Mouse (Mus musculus) thymus, postnatal 4 days (tissue): ENCODE measurements at regions not wholly inside any gene's neighbourhood (a gene's known extent, or its start where the extent isn't known, plus 50 kb on each side); places are given as distances from the start of the nearest gene placed in this dataset.

ENCODE experiments used
- DNase-seq: peaks from one replicate; pipeline ENCODE4 v3.0.0; 2021

- no peak for DNase-seq
Observed at GRCm38 (mm10) chr2:78972288-78973117, 104.6 kb downstream of the Ube2e3 start.

- DNase-seq, result no peak
Observed at GRCm38 (mm10) chr2:78973811-78974210, 105.9 kb downstream of the Ube2e3 start.

- DNase-seq, result no peak
Observed at GRCm38 (mm10) chr2:78974683-78975392, 106.9 kb downstream of the Ube2e3 start.

- no peak for DNase-seq
Observed at GRCm38 (mm10) chr2:78975393-78975774, 107.5 kb downstream of the Ube2e3 start.

GRCm38 (mm10) chr2:78976084-78976483, 108.2 kb downstream of the Ube2e3 start:
- no peak for DNase-seq

GRCm38 (mm10) chr2:78977632-78978397, 109.9 kb downstream of the Ube2e3 start:
- no peak for DNase-seq

- DNase-seq, result peak; percentile 24
Observed at GRCm38 (mm10) chr2:78980019-78980418, 112.1 kb downstream of the Ube2e3 start.

- DNase-seq, result peak; percentile 15
Observed at GRCm38 (mm10) chr2:78980661-78981229, 112.8 kb downstream of the Ube2e3 start.

- no peak for DNase-seq
Observed at GRCm38 (mm10) chr2:78983347-78983746, 115.4 kb downstream of the Ube2e3 start.

GRCm38 (mm10) chr2:78983944-78984498, 116.1 kb downstream of the Ube2e3 start:
- DNase-seq, result peak; percentile 23

- no peak for DNase-seq
Observed at GRCm38 (mm10) chr2:78986984-78987383, 119.1 kb downstream of the Ube2e3 start.

GRCm38 (mm10) chr2:78987388-78987787, 119.5 kb downstream of the Ube2e3 start:
- DNase-seq, result no peak

- no peak for DNase-seq
Observed at GRCm38 (mm10) chr2:78988224-78988623, 120.3 kb downstream of the Ube2e3 start.

GRCm38 (mm10) chr2:78994800-78995555, 127.1 kb downstream of the Ube2e3 start:
- no peak for DNase-seq

- no peak for DNase-seq
Observed at GRCm38 (mm10) chr2:78998637-78999036, 130.7 kb downstream of the Ube2e3 start.

GRCm38 (mm10) chr2:78999410-78999809, 131.5 kb downstream of the Ube2e3 start:
- DNase-seq, result no peak

- no peak for DNase-seq
Observed at GRCm38 (mm10) chr2:79004862-79005261, 136.9 kb downstream of the Ube2e3 start.

- no peak for DNase-seq
Observed at GRCm38 (mm10) chr2:79008642-79009041, 140.7 kb downstream of the Ube2e3 start.

- no peak for DNase-seq
Observed at GRCm38 (mm10) chr2:79009791-79010190, 141.9 kb downstream of the Ube2e3 start.

- no peak for DNase-seq
Observed at GRCm38 (mm10) chr2:79010273-79010672, 142.3 kb downstream of the Ube2e3 start.

- no peak for DNase-seq
Observed at GRCm38 (mm10) chr2:79018732-79019423, 151.0 kb downstream of the Ube2e3 start.
